Mouse (Mus musculus) midbrain, embryonic 14.5 days (tissue): Measurements from ENCODE around the gene Gfra4. TPM values are rescaled to one million over a fixed set of nuclear protein-coding genes. Genes with fewer than 3 reads are reported as not detected.
A peak's percentile ranks its signal among the peaks of the same experiment; 100 is the strongest.
"Not testable (repeated sequence)": the region's sequence is repeated elsewhere in the genome, so short reads cannot be mapped to it uniquely, and the experiment has no call there.

Experiments used
- ATAC-seq: fragments of 200-750 bp; cut with Nextera tagmentation; 2 replicates; pipeline ENCODE4 v1.8.0; 2017; ENCODE audit warnings: moderate number of reproducible peaks, moderate library complexity; ENCODE audit not compliant: low FRiP score, low TSS enrichment
- DNase-seq: peaks from one replicate; pipeline ENCODE4 v3.0.0-alpha.2; 2015
- H3K27ac ChIP-seq: fragments of 300-500 bp; sonication (generic); replicated peaks from 2 replicates; pipeline ENCODE4 v1.5.1; 2014; ENCODE audit warnings: mild to moderate bottlenecking, low read depth, low read length, moderate library complexity
- H3K27me3 ChIP-seq: fragments of 300-500 bp; sonication (generic); 2 replicates; pipeline ENCODE4 v1.6.1; 2014; ENCODE audit warnings: low read length, control low read depth, mixed read lengths; ENCODE audit not compliant: control insufficient read depth, insufficient read depth
- H3K36me3 ChIP-seq: fragments of 300-500 bp; sonication (generic); 2 replicates; pipeline ENCODE4 v1.6.1; 2014; ENCODE audit warnings: low read length, control low read depth; ENCODE audit not compliant: control insufficient read depth, insufficient read depth
- H3K4me1 ChIP-seq: fragments of 300-500 bp; sonication (generic); 2 replicates; pipeline ENCODE4 v1.6.1; 2014; ENCODE audit warnings: mild to moderate bottlenecking, antibody characterized with exemption, low read length, control low read depth; ENCODE audit not compliant: control insufficient read depth, insufficient read depth
- H3K4me2 ChIP-seq: fragments of 300-500 bp; sonication (generic); 2 replicates; pipeline ENCODE4 v1.6.1; 2014; ENCODE audit warnings: mild to moderate bottlenecking, low read length, moderate library complexity
- H3K4me3 ChIP-seq: fragments of 300-500 bp; sonication (generic); replicated peaks from 2 replicates; pipeline ENCODE4 v1.5.1; 2014; ENCODE audit warnings: low read depth, low read length
- H3K9ac ChIP-seq: fragments of 300-500 bp; sonication (generic); replicated peaks from 2 replicates; pipeline ENCODE4 v1.6.1; 2014; ENCODE audit warnings: mild to moderate bottlenecking, low read length, moderate library complexity
- H3K9me3 ChIP-seq: fragments of 300-500 bp; sonication (generic); 2 replicates; pipeline ENCODE4 v1.6.1; 2016; ENCODE audit warnings: low read length, control low read depth, mixed read lengths; ENCODE audit not compliant: control insufficient read depth
- WGBS: fragments of 180-500 bp; shearing (Covaris S2); extraction: QIAGEN DNeasy Blood & Tissue Kit; methylation state at CpG from one replicate; pipeline ENCODE4 v1.1.7; 2014; 5-methylcytosine and 5-hydroxymethylcytosine counted together
- polyA plus RNA-seq: library from polyadenylated mRNA; unstranded; fragments of >200 nt; fragmentation: Nextera tagmentation; extraction: Ambion mirVana; gene quantifications from 2 replicates; pipeline ENCODE4 v1.2.1, GENCODE M21; 2014

Gfra4 gene
- polyA plus RNA-seq, 1 experiment from 2014 or later: 37.8 TPM

GRCm38 (mm10) chr2:131040854-131041825 is 1.7 kb downstream of the Gfra4 start:
- peak; percentile 76 for ATAC-seq
- Histone ChIP-seq H3K9ac (peak overlapping the region; percentile 62), H3K4me2 (peak overlapping the region; percentile 67), H3K36me3 (no peaks in the 10 kb centered on the region), H3K9me3 (no peaks in the 10 kb centered on the region), H3K4me3 (peak overlapping the region; percentile 50), H3K27me3 (peaks cover 33% of the 10 kb centered on the region), H3K27ac (peak overlapping the region; percentile 70), H3K4me1 (0 out of 2 replicates have a peak, but pooled peaks cover 2% of the 10 kb centered on the region)
- DNase-seq: peak; percentile 85
- 3% methylated on average over 115 of the region's 115 CpGs for WGBS

- H3K9me3 ChIP-seq: no peaks in the 10 kb centered on the region
- no peak overlapping the region for H3K4me3 ChIP-seq
- H3K9ac ChIP-seq: no peak overlapping the region
- no peak for ATAC-seq
- no peak overlapping the region for H3K4me2 ChIP-seq
- no peak for DNase-seq
- H3K27me3 ChIP-seq: peaks cover 33% of the 10 kb centered on the region
- H3K36me3 ChIP-seq: no peaks in the 10 kb centered on the region
- no peaks in the 10 kb centered on the region for H3K4me1 ChIP-seq
- H3K27ac ChIP-seq: no peak overlapping the region
- WGBS: 78% methylated on average over 5 of the region's 5 CpGs
These were observed 4.2 kb downstream of the Gfra4 start for GRCm38 (mm10) chr2:131038675-131039074.

GRCm38 (mm10) chr2:131038197-131038596 is 4.7 kb downstream of the Gfra4 start:
- Histone ChIP-seq H3K4me2 (no peak overlapping the region), H3K9ac (no peak overlapping the region), H3K9me3 (no peaks in the 10 kb centered on the region), H3K27ac (no peak overlapping the region), H3K4me3 (no peak overlapping the region), H3K27me3 (peaks cover 33% of the 10 kb centered on the region), H3K36me3 (no peaks in the 10 kb centered on the region), H3K4me1 (no peaks in the 10 kb centered on the region)
- ATAC-seq (no peak), DNase-seq (no peak)
- 88% methylated on average over 6 of the region's 6 CpGs for WGBS

- H3K4me3 ChIP-seq: no peak overlapping the region
- H3K9ac ChIP-seq: no peak overlapping the region
- H3K36me3 ChIP-seq: no peaks in the 10 kb centered on the region
- no peak overlapping the region for H3K27ac ChIP-seq
- ATAC-seq: no peak
- WGBS: 70% methylated on average over 17 of the region's 17 CpGs
- H3K4me2 ChIP-seq: no peak overlapping the region
- peaks cover 28% of the 10 kb centered on the region for H3K27me3 ChIP-seq
- DNase-seq: no peak
- H3K9me3 ChIP-seq: no peaks in the 10 kb centered on the region
- H3K4me1 ChIP-seq: no peaks in the 10 kb centered on the region
These were observed 5.5 kb downstream of the Gfra4 start for GRCm38 (mm10) chr2:131037226-131037990.

- Histone ChIP-seq H3K9me3 (no peaks in the 10 kb centered on the region), H3K27ac (no peak overlapping the region), H3K27me3 (peaks cover 22% of the 10 kb centered on the region), H3K4me1 (no peaks in the 10 kb centered on the region), H3K4me2 (no peak overlapping the region), H3K4me3 (no peak overlapping the region), H3K9ac (no peak overlapping the region), H3K36me3 (no peaks in the 10 kb centered on the region)
- DNase-seq: no peak
- ATAC-seq: no peak
These were observed 6.1 kb downstream of the Gfra4 start for GRCm38 (mm10) chr2:131036757-131037156.

GRCm38 (mm10) chr2:131036343-131036742 is 6.5 kb downstream of the Gfra4 start:
- no peak overlapping the region for H3K9ac ChIP-seq
- H3K27ac ChIP-seq: no peak overlapping the region
- H3K4me2 ChIP-seq: no peak overlapping the region
- ATAC-seq (no peak), DNase-seq (no peak)
- peaks cover 17% of the 10 kb centered on the region for H3K27me3 ChIP-seq
- no peaks in the 10 kb centered on the region for H3K36me3 ChIP-seq
- WGBS: 95% methylated on average over 2 of the region's 2 CpGs
- no peaks in the 10 kb centered on the region for H3K9me3 ChIP-seq
- no peaks in the 10 kb centered on the region for H3K4me1 ChIP-seq
- no peak overlapping the region for H3K4me3 ChIP-seq

GRCm38 (mm10) chr2:131031406-131031805 is 11.5 kb downstream of the Gfra4 start:
- H3K4me3 ChIP-seq, DNase-seq, H3K9ac ChIP-seq, H3K27me3 ChIP-seq, H3K9me3 ChIP-seq, H3K4me1 ChIP-seq, H3K4me2 ChIP-seq, H3K27ac ChIP-seq, ATAC-seq: not testable (repeated sequence)
- H3K36me3 ChIP-seq: peaks cover 13% of the 10 kb centered on the region
- 70% methylated on average over 1 of the region's 1 CpGs for WGBS

GRCm38 (mm10) chr2:131030998-131031397 is 11.9 kb downstream of the Gfra4 start:
- H3K4me1 ChIP-seq: no peaks in the 10 kb centered on the region
- H3K27me3 ChIP-seq: no peaks in the 10 kb centered on the region
- ATAC-seq (no peak), DNase-seq (no peak)
- peaks cover 17% of the 10 kb centered on the region for H3K36me3 ChIP-seq
- no peaks in the 10 kb centered on the region for H3K9me3 ChIP-seq
- no peak overlapping the region for H3K4me3 ChIP-seq
- no peak overlapping the region for H3K27ac ChIP-seq
- WGBS: 87% methylated on average over 1 of the region's 1 CpGs
- H3K9ac ChIP-seq: no peak overlapping the region
- H3K4me2 ChIP-seq: no peak overlapping the region
